Mouse (Mus musculus): ENCODE data around the gene Nt5m.

DNA sequence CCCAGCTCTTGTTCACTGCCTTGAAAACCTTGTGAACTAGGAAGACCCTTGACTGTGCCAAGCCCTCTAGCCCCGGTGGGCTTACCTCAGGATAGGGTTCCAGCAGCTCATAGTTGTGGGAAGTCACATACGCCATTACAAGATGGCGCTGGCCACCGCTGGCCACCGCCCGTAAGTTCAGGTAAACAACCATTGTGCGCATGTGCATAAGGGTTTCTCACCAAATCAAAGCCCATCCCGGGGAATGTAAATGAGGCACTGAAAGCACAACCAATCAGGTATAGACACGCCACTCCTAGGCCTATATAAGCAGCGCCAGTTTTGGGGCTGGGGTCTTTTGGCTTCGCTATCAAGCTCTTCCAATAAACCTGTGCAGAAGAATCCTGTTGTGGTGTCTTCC is 7.1 kb downstream of the Nt5m start:
- TF ChIP-seq CTCF (IDR thresholded peaks at IDR 0.05; ENCODE audit: low read depth, low read length) (no peak), GATA1 (IDR thresholded peaks at IDR 0.05; ENCODE audit: borderline replicate concordance, low read length) (no peak), GATA2 (IDR thresholded peaks at IDR 0.05; ENCODE audit: borderline replicate concordance, low read depth, low read length) (no peak), TAL1 (conservative IDR thresholded peaks at IDR 0.05; ENCODE audit: low read depth, low read length) (no peak)

Data from G1E (cell line).